Mouse (Mus musculus) brain, embryonic 14.5 days (tissue): ENCODE results near the gene Nol4l. TPM values are rescaled to one million over a fixed set of nuclear protein-coding genes. Genes with fewer than 3 reads are reported as not detected.
A peak's percentile ranks its signal among the peaks of the same experiment; 100 is the strongest.

Experiments used
- DNase-seq: peaks from one replicate; pipeline ENCODE4 v3.0.0-alpha.2; 2011; ENCODE audit warnings: low read depth
- CTCF ChIP-seq: fragments of 200-500 bp; IDR thresholded peaks from 2 replicates; pipeline ENCODE4 v1.5.1; 2012; ENCODE audit warnings: inconsistent platforms, mild to moderate bottlenecking, moderate library complexity, borderline replicate concordance; ENCODE audit not compliant: insufficient read depth, insufficient read length; ENCODE audit errors: extremely low read depth
- POLR2A ChIP-seq: fragments of 200-500 bp; IDR thresholded peaks from 2 replicates; pipeline ENCODE4 v1.6.1; 2012; ENCODE audit warnings: mild to moderate bottlenecking, inconsistent platforms, borderline replicate concordance; ENCODE audit not compliant: poor library complexity, insufficient read depth, insufficient read length, severe bottlenecking; ENCODE audit errors: extremely low read depth
- polyA plus RNA-seq: library from polyadenylated mRNA; depleted of rRNA; stranded (reverse); fragments of >200 nt; gene quantifications from 2 replicates; pipeline ENCODE4 v1.2.3, GENCODE M21; 2012; rRNA removed

The Nol4l gene
- 70.2 and 101 TPM in 2 replicates for polyA plus RNA-seq

GRCm38 (mm10) chr2:153529931-153530766 lies at the start of gene Nol4l:
Gene Nol4l (minus strand): TSS chr2:153529971.
- DNase-seq: peak; percentile 56
- TF ChIP-seq CTCF: no peak
- TF ChIP-seq POLR2A: no peak

DNA sequence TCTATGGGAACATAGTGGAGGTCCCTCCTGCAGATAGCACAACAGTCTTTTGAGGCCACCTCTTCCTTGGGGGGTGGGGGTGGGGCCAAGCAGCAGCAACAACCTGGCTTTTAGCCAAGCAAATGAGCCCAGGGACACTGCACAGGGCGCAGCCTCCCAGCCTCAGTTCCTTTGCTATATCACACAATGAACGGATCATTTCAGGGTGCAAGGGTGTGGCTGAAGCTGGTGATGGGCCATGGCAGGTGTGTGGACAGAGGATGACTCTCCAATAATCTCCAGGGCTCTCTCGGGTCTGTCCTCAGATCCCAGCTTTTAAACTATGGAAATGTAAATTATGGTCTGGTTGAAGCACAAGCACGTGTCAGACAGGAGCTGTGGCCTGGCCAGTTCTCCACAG lies 47.4 kb upstream of the Nol4l start:
- DNase-seq: no peak
- TF ChIP-seq POLR2A (no peak), CTCF (no peak)

- DNase-seq: no peak
- TF ChIP-seq CTCF: no peak
- TF ChIP-seq POLR2A: no peak
These were observed 46.4 kb upstream of the Nol4l start for GRCm38 (mm10) chr2:153576150-153576549.

DNA sequence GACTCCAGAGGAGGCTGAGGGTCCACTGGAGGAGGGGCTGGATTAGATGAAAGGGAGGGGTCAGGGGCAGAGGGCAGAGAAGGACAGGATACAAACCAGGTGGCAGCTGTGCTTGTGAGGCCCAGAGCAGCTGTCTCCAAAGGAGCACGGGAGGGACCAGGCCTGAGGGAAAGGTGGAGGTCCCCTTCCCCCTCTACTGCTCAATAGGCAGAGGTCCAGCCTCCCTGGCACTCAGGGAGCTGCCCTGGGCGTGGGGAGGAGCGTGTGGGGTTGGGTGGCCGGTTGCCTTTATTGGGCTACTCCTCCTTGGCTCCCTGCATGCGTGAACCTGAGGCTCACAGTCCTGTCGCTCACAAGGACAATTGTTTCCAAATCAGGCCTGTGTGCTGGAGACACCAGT lies 45.8 kb upstream of the Nol4l start:
- no peak for TF ChIP-seq POLR2A
- TF ChIP-seq CTCF: no peak

DNA sequence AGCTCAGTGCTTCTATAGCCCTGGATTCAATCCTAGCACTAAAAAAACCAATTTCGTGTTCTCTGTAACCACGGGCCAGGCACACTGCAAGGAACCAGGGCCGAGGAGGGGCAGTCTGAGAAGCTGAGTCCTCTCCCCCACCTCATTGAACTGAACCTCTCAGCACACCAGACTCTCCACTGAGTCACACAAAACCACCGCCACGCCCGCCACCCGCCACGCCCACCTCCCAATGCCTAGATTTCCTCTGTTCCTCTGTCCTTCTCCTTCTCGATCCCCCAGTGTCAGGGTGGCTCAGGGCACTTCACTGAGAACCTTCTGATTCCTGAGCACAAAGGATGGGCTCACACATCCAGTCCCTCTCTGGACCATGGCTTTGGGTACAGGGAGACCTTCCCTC lies 43.3 kb upstream of the Nol4l start:
- TF ChIP-seq CTCF: no peak
- TF ChIP-seq POLR2A: no peak
- no peak for DNase-seq

More for the DNA sequence above, 45.8 kb upstream of the Nol4l start:
- DNase-seq: no peak

GRCm38 (mm10) chr2:153568541-153568940 lies 38.8 kb upstream of the Nol4l start:
- DNase-seq: no peak
- TF ChIP-seq POLR2A (no peak), CTCF (no peak)

DNA sequence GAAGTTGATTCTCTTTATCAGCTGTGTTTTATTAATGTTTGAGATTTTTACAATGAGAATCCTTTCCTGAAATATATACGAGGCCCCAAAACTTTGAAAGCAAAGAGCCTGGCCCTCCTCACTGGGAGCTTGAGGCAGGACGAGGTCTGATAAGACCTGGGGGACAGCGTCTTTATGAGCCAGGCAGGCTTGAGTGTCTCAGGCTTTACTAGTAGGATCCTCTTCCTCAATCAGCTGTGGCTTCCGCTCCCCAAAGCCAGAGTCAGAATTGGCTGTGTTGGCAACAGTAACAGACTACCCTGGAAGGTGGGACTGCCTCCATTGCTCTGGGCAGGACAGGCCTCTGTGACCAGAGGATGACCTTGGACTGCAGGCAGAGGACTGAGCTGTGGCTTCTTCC lies 38.2 kb upstream of the Nol4l start:
- no peak for DNase-seq
- TF ChIP-seq POLR2A (no peak), CTCF (no peak)

GRCm38 (mm10) chr2:153564343-153564742 lies 34.6 kb upstream of the Nol4l start:
- no peak for DNase-seq
- TF ChIP-seq POLR2A (no peak), CTCF (peak; percentile 33; the same call in 1 of the 2 replicates)

DNA sequence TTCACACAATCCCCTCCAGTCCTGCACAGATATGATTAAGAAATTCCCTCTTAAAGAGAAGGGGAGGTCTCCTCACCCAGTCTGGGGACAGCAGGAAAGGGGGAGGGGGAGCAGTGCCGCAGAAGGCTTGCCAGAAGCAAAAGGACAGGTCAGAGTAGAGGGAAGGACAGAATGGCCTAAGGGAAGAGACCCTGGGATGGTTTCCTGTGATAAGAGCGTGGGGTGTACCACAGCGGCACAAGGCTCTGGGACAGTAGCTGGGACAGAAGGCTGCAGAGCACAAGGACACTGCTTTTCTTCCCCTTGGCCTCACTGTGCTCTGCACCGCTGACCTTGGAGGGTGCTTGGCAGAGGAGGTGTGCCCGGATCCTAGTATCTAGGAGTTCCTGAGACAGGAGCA lies 31.8 kb upstream of the Nol4l start:
- DNase-seq: peak; percentile 15
- no peak for TF ChIP-seq CTCF
- no peak for TF ChIP-seq POLR2A

GRCm38 (mm10) chr2:153560664-153561541 lies 31.1 kb upstream of the Nol4l start:
- DNase-seq: peak; percentile 83
- TF ChIP-seq CTCF: no peak
- TF ChIP-seq POLR2A: no peak

DNA sequence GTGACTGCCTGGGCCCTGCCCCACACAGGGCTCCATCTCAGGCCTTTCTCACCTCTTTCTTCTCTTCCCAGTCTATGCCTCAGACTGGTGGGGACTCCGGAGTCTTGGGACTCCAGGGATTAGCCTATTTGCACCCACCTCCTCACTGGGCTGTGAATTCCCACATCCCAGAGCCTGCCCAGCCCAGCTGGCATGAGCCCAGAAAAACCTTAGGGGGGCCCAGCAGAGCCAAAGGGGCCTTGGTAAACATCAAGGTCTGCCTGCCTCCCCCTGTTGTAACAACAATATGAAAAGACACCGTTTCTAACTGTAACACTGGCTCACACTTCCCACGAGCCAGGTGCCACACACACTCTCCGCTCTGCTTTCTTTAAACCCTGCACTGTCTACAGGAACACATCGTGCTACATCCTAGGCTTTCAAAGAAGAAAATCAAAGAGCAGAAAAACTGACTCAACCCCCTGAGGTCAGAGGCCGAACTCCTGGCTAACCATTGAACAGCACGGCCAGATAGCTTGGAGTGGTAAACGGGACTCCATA lies 29.9 kb upstream of the Nol4l start:
- no peak for TF ChIP-seq CTCF
- TF ChIP-seq POLR2A: no peak
- DNase-seq: peak; percentile 12

GRCm38 (mm10) chr2:153558464-153558863 lies 28.7 kb upstream of the Nol4l start:
- TF ChIP-seq CTCF: no peak
- no peak for DNase-seq

GRCm38 (mm10) chr2:153557259-153557658 lies 27.5 kb upstream of the Nol4l start:
- TF ChIP-seq POLR2A (no peak), CTCF (no peak)
- no peak for DNase-seq
